Mouse (Mus musculus) embryonic facial prominence, embryonic 15.5 days (tissue): ENCODE measurements at regions not wholly inside any gene's neighbourhood (a gene's known extent, or its start where the extent isn't known, plus 50 kb on each side); places are given as distances from the start of the nearest gene placed in this dataset.

Experiments used
- ATAC-seq: fragments of 200-750 bp; cut with Nextera tagmentation; 2 replicates; pipeline ENCODE4 v1.8.0; 2017; ENCODE audit warnings: low read depth, moderate TSS enrichment; ENCODE audit not compliant: insufficient number of reproducible peaks, low FRiP score, low TSS enrichment
- H3K27ac ChIP-seq: fragments of 300-500 bp; sonication (generic); replicated peaks from 2 replicates; pipeline ENCODE4 v1.5.1; 2015; ENCODE audit warnings: mild to moderate bottlenecking, inconsistent platforms
- H3K27me3 ChIP-seq: fragments of 300-500 bp; sonication (generic); 2 replicates; pipeline ENCODE4 v1.6.1; 2015; ENCODE audit warnings: inconsistent platforms
- H3K36me3 ChIP-seq: fragments of 300-500 bp; sonication (generic); 2 replicates; pipeline ENCODE4 v1.6.1; 2015; ENCODE audit warnings: mild to moderate bottlenecking, inconsistent platforms
- H3K4me1 ChIP-seq: fragments of 300-500 bp; sonication (generic); 2 replicates; pipeline ENCODE4 v1.6.1; 2015; ENCODE audit warnings: inconsistent platforms
- H3K4me2 ChIP-seq: fragments of 300-500 bp; sonication (generic); replicated peaks from 2 replicates; pipeline ENCODE4 v1.6.1; 2015; ENCODE audit warnings: mild to moderate bottlenecking, inconsistent platforms
- H3K4me3 ChIP-seq: fragments of 300-500 bp; sonication (generic); replicated peaks from 2 replicates; pipeline ENCODE4 v1.5.1; 2015; ENCODE audit warnings: mild to moderate bottlenecking, inconsistent platforms
- H3K9ac ChIP-seq: fragments of 300-500 bp; sonication (generic); 2 replicates; pipeline ENCODE4 v1.6.1; 2015; ENCODE audit warnings: inconsistent platforms
- H3K9me3 ChIP-seq: fragments of 300-500 bp; sonication (generic); replicated peaks from 2 replicates; pipeline ENCODE4 v1.6.1; 2016; ENCODE audit warnings: inconsistent platforms
- WGBS: fragments of 180-500 bp; shearing (Covaris S2); methylation state at CpG from one replicate; pipeline ENCODE4 v1.1.7; 2015; 5-methylcytosine and 5-hydroxymethylcytosine counted together

DNA sequence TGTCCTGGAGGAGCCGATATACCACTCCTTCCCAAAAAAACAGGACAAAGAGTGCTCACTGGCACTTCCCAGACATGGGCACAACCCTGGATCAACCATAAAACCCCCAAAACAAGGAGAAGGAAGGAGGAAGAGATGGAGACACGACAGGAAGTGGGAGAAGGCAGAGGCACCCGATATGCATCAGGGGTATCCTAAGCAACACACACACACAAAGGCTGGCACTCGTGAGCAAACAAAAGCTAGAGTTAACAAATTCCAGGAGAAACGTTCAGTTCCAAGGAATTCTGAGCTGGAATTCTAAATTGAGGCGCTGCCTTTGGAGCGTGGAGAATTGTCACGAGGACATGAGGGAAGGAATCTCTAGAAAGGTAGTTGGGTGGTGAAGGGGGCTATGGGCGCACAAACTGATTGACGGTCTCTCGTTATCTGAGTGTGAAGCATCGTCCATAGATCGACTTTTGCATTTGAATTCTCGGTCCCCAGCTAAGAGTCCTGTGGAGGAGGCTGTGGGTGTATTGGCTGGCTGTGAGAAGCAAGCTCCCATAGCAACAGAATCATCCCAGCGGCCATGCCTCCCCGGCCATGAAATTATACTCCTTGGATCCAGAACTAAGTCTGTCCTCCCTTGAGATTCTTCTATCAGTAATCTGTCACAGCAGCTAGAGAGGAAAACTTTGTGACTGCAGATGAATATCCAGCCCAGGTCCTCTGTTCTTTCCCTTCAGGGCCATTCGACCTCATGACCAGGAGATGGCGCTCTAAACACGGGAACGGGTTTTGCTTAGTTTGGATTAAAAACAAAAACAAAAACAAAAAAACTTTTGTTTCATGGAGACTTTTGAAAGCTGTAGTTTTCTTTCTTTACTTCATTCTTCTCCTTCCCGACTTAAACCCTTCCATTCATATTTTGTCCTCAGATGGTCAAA lies 69.4 kb upstream of the Ptpn13 start:
- no peak for ATAC-seq
- H3K4me2 ChIP-seq = peak overlapping the region; percentile 42

DNA sequence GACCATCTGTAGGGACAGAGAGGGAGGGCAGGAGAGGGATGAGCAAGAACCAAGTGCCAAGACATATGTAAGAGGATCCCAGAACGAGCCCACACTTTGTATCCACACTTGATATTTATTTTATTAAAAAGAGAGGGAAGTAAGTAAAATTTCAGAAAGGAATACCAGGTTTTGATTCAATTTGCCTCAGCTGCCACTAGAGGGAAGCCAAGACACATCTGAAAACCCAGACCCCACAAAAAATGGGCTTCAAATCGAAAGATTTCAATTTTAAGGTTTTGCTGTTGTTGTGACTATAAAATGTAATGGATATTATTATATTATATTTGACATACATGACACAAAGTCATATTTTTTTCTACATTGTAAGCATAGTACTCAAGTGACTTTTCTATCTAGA lies 81.1 kb upstream of the Ptpn13 start:
- ATAC-seq = no peak
- 20% methylated on average over 2 of the region's 2 CpGs for WGBS
- H3K27ac ChIP-seq = no peak overlapping the region
- H3K9ac ChIP-seq = no peak overlapping the region
- H3K4me1 ChIP-seq = no peaks in the 10 kb centered on the region
- H3K4me2 ChIP-seq = no peak overlapping the region
- H3K36me3 ChIP-seq = no peaks in the 10 kb centered on the region
- no peaks in the 10 kb centered on the region for H3K27me3 ChIP-seq
- H3K9me3 ChIP-seq = no peaks in the 10 kb centered on the region
- no peak overlapping the region for H3K4me3 ChIP-seq

More for the DNA sequence above, 69.4 kb upstream of the Ptpn13 start:
- Histone ChIP-seq H3K4me1 (no peaks in the 10 kb centered on the region), H3K9ac (no peak overlapping the region), H3K36me3 (no peaks in the 10 kb centered on the region), H3K4me3 (peak overlapping the region; percentile 35), H3K9me3 (no peaks in the 10 kb centered on the region), H3K27ac (no peak overlapping the region), H3K27me3 (no peaks in the 10 kb centered on the region)
- 37% methylated on average over 21 of the region's 21 CpGs for WGBS

DNA sequence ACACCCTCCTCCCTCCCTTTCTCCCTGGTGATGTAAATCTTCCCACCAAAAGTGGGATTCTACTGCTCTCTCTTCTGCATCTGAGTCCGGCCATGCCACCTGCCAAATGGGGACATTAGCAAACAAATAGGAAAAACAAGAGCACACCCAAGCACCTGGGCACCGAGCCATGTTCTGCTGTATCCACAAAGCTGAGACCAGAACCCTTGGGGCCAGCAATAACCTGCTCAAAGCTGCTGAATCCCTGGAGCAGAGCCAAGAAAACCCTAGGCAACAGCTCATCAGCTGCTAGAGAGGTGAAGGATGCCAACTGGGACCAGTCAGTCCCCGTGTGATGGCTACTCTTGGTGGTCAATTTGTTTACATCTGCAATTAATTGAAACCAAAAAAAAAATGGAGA lies 83.5 kb upstream of the Ptpn13 start:
- H3K27ac ChIP-seq = no peak overlapping the region
- H3K36me3 ChIP-seq = no peaks in the 10 kb centered on the region
- no peak overlapping the region for H3K9ac ChIP-seq
- peak; percentile 70 for ATAC-seq
- H3K9me3 ChIP-seq = no peaks in the 10 kb centered on the region
- 41% methylated on average over 3 of the region's 3 CpGs for WGBS
- H3K4me1 ChIP-seq = peaks cover 3% of the 10 kb centered on the region
- no peak overlapping the region for H3K4me3 ChIP-seq
- H3K27me3 ChIP-seq = no peaks in the 10 kb centered on the region
- H3K4me2 ChIP-seq = no peak overlapping the region

DNA sequence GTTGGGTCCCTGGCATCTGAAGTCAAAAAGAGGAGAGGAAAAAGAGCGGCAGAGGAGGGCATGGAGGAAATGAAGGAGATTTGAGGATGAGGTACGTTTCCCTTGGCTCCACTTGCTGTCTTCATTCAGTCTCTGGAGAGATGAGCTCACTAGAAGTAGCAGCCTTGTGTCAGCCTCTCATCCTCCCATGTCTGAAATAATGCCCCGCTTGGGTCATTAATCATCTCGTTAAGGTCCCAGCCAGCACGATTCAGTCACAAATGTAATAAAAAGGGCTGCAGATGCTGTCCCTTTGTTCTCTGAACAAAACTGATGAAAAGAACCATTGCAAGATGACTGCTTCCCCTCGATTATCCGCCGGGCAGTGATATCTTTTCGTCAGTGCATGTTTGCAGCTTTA lies 84.4 kb upstream of the Ptpn13 start:
- 48% methylated on average over 9 of the region's 9 CpGs for WGBS
- Histone ChIP-seq H3K4me3 (no peak overlapping the region), H3K9me3 (no peaks in the 10 kb centered on the region), H3K36me3 (no peaks in the 10 kb centered on the region), H3K27me3 (no peaks in the 10 kb centered on the region), H3K4me1 (peaks cover 10% of the 10 kb centered on the region), H3K9ac (no peak overlapping the region), H3K4me2 (no peak overlapping the region), H3K27ac (no peak overlapping the region)
- no peak for ATAC-seq

DNA sequence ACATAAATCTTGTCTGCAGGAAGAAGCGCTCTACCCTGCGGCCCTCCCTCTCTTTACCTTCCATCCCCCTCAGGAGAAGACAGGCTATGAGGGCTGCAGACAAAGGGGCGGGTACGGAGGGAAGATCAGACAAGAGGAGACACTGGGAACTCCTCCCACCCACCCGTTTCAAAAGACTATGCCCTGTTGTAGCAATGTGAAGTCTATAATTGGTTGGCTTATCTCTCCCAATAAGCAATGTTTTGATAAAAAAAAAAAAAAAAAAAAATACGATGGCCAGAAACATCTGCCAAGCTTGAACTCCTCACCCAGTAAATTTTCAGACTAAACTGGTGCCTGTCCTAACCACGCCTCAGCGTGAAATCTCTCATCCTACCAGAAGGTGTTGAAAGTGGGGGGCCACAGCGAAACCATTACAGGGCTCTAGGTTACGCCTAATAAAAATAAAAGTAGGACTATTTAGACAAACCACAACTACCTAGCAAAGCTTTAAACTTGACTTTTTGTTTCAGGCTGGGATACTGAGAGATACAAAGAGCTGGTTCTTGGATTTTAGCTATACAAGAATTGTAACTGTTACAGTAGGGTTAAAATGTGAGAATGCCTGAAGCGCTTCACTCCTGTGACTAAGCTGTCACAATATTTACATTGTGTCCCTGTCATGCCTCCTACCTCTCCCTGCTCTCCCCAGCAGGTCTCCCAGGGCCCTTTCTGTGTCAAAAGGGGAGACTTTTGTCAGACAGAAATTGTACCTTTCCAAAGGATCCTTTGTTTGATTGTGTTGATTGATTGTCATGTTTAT lies 88.1 kb upstream of the Ptpn13 start:
- no peak overlapping the region for H3K27ac ChIP-seq
- no peak for ATAC-seq
- no peaks in the 10 kb centered on the region for H3K36me3 ChIP-seq
- no peak overlapping the region for H3K9ac ChIP-seq
- H3K9me3 ChIP-seq = no peaks in the 10 kb centered on the region
- no peak overlapping the region for H3K4me3 ChIP-seq
- peak overlapping the region; percentile 19 for H3K4me2 ChIP-seq
- H3K27me3 ChIP-seq = no peaks in the 10 kb centered on the region
- 23% methylated on average over 11 of the region's 11 CpGs for WGBS
- H3K4me1 ChIP-seq = peaks cover 10% of the 10 kb centered on the region

DNA sequence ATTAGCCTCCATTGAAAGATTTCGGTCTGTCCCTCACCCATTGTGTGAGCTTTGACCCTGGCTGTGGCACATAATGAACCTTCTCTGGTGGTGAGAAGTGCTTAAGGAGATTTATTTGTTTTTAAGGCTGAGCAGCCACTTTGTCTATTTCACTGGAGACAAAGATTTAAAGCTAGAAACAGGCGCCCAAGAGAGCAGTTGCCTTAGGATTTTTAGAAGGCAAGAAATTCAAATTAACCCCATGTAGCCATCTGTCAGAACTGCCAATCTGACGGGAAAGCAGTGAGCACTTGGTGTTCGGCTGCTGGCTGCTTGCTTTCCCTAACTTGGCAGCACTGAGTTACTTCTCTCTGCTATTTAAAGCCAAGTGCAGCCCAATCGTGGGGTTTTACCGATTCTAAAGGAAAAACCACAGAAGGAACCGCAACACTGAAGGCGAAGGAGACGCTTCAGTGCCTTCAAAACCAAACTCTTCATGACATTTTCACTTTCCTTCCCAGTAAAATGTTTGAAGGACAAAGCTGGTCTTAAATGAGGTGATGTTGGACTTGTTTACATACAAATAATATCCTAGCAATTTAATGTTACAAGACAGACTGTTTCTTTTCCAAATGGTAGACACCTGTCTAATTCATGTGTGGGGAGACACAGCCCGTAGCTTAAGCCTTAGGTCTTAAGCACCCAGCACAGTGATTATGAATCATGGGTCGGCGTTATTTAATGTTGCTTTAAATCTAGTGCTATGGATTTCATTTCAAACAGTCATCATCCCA lies 88.9 kb upstream of the Ptpn13 start:
- H3K27ac ChIP-seq = no peak overlapping the region
- H3K9me3 ChIP-seq = no peaks in the 10 kb centered on the region
- peak overlapping the region; percentile 19 for H3K4me2 ChIP-seq
- no peak overlapping the region for H3K9ac ChIP-seq
- no peak overlapping the region for H3K4me3 ChIP-seq
- peaks cover 10% of the 10 kb centered on the region for H3K4me1 ChIP-seq
- H3K36me3 ChIP-seq = no peaks in the 10 kb centered on the region
- no peaks in the 10 kb centered on the region for H3K27me3 ChIP-seq
- no peak for ATAC-seq
- 14% methylated on average over 12 of the region's 12 CpGs for WGBS

DNA sequence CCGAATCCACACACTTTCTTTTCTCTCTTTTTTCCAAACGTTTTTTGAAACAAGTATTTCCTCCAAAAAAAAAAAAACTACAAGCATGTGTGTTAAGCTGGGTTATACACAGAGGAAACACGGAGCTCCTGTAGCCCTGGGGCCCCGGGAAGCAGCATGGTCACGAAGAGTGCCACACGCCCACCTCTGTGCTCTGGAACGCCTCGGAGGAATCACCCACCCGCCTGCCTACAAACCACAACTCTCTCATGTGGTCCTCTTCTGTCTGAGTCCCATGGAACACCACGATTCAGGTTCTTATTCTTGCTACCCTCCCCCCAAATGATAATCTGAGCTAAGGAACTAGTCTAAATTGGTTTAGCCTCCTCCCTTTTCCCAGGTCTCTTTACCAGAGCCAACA lies 98.6 kb upstream of the Ptpn13 start:
- Histone ChIP-seq H3K4me1 (no peaks in the 10 kb centered on the region), H3K36me3 (no peaks in the 10 kb centered on the region), H3K27me3 (no peaks in the 10 kb centered on the region), H3K9me3 (no peaks in the 10 kb centered on the region), H3K4me3 (no peak overlapping the region), H3K27ac (no peak overlapping the region), H3K4me2 (no peak overlapping the region), H3K9ac (no peak overlapping the region)
- WGBS = 48% methylated on average over 10 of the region's 10 CpGs
- no peak for ATAC-seq

DNA sequence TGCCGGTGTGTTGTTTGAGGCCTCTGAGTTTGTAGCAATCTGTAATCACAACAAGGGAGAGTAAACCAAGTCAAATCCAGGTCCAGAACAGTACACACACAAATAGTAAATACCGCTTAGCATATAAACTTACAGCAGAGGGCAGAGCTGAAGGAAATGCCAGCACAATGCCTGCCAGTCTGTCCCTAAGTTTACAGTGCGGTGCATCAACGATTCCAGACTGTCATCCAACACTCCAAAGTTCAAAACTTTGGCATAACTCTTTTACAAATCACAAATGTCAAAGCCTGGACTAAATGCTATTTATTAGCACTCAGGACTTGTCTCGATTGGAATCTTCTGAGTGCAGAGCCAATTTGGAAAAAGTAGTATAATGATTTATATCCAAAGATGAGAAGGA lies 104.7 kb upstream of the Ptpn13 start:
- H3K4me3 ChIP-seq = no peak overlapping the region
- no peak for ATAC-seq
- H3K27me3 ChIP-seq = no peaks in the 10 kb centered on the region
- no peak overlapping the region for H3K9ac ChIP-seq
- WGBS = 64% methylated on average over 5 of the region's 5 CpGs
- H3K9me3 ChIP-seq = no peaks in the 10 kb centered on the region
- no peak overlapping the region for H3K4me2 ChIP-seq
- H3K36me3 ChIP-seq = no peaks in the 10 kb centered on the region
- H3K27ac ChIP-seq = no peak overlapping the region
- H3K4me1 ChIP-seq = no peaks in the 10 kb centered on the region

DNA sequence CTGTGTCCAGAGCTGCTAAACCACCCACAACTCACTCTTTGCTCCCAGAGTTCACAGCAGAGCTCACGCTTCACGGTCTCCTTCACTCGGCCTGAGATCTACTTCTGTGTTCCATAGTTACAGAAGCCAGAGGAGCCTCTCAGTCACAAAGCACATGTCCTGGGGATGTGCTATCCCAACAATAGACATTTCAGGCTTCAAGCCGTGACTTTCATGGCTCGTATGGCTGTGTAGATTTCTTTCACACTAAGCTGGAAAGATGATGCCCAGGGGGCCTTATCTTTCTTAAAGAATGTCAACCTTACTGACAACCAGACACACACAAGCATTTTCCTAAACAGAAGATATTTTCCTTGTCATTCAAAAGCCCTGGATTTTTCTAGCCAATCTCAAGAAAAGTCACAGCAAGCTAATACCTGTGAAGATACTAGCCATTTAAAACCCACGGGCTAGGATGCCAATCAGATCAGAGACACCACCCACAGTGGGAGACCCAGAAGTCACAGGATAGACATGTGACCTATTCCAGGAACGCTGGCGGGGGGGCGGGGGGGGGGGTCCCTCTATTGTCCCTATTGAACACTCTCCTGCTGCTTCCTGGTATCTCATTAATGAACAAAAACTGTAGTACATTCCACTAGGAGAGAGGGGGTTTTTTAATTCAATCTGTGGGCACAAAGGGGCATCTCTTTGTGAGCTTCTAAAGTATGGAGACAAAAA lies 98.8 kb upstream of the Mapk10 start:
- no peak for ATAC-seq

DNA sequence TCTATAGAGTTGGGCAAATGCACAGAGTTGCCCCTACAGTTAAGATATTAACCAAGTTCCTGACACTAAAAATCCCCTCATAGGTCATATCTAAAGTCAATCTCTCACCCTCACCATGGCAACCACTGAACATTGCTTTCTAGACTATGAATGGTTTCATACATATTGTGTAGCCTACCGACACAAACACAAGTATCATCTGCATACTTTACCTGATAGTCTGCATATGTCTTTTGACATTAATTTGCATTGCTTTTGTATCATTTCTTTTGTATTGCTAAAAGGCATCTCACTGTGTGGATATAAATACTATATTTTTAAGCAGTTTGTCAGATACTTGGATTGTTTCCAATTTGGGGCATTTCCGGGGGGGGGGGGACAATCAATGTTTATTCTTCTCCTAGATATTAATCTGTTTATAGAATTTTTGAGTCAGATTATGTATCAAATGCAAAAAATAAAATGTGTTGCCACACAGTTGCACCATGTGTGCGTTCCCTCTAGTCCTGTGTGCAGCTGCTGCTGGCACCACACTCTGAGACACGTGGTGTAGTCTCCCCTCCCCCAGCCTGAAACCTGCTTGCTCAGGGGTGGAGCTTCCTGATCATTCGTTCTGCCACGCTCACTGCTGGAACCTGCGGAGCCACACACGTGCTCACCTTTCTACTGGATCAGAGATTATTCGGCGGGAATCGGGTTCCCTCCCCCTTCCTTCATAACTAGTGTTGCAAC lies 94.7 kb upstream of the Mapk10 start:
- 51% methylated on average over 11 of the region's 11 CpGs for WGBS
- Histone ChIP-seq H3K4me2 (no peak overlapping the region), H3K36me3 (no peaks in the 10 kb centered on the region)

More for the DNA sequence above, 98.8 kb upstream of the Mapk10 start:
- no peak overlapping the region for H3K9ac ChIP-seq
- H3K9me3 ChIP-seq = no peaks in the 10 kb centered on the region
- no peaks in the 10 kb centered on the region for H3K27me3 ChIP-seq
- no peaks in the 10 kb centered on the region for H3K36me3 ChIP-seq
- no peak overlapping the region for H3K4me3 ChIP-seq
- no peak overlapping the region for H3K27ac ChIP-seq
- H3K4me2 ChIP-seq = no peak overlapping the region
- no peaks in the 10 kb centered on the region for H3K4me1 ChIP-seq
- 34% methylated on average over 9 of the region's 9 CpGs for WGBS

More for the DNA sequence above, 94.7 kb upstream of the Mapk10 start:
- no peaks in the 10 kb centered on the region for H3K9me3 ChIP-seq
- no peak overlapping the region for H3K9ac ChIP-seq
- H3K27me3 ChIP-seq = no peaks in the 10 kb centered on the region
- no peak; the same call in 1 of the 2 replicates for ATAC-seq
- no peak overlapping the region for H3K27ac ChIP-seq
- H3K4me1 ChIP-seq = no peaks in the 10 kb centered on the region
- H3K4me3 ChIP-seq = no peak overlapping the region
